Mouse (Mus musculus) intestine, embryonic 14.5 days (tissue): ENCODE data around the gene Fam173b. TPM values are rescaled to one million over a fixed set of nuclear protein-coding genes. Genes with fewer than 3 reads are reported as not detected.

Source experiments
- ATAC-seq: fragments of 200-750 bp; cut with Nextera tagmentation; replicated peaks from 2 replicates; pipeline ENCODE4 v1.8.0; 2017; ENCODE audit warnings: low read depth, moderate number of reproducible peaks, moderate TSS enrichment, moderate library complexity; ENCODE audit not compliant: low FRiP score, low TSS enrichment
- DNase-seq: peaks from one replicate; pipeline ENCODE4 v3.0.0-alpha.2; 2018; ENCODE audit warnings: low spot score
- H3K27ac ChIP-seq: fragments of 300-500 bp; sonication (generic); 2 replicates; pipeline ENCODE4 v1.5.1; 2014; ENCODE audit warnings: low read depth, mild to moderate bottlenecking, control low read depth
- H3K27me3 ChIP-seq: fragments of 300-500 bp; sonication (generic); replicated peaks from 2 replicates; pipeline ENCODE4 v1.6.1; 2014; ENCODE audit warnings: low read length, control low read depth; ENCODE audit not compliant: control insufficient read depth, insufficient read depth
- H3K36me3 ChIP-seq: fragments of 300-500 bp; sonication (generic); 2 replicates; pipeline ENCODE4 v1.6.1; 2014; ENCODE audit warnings: low read length, control low read depth; ENCODE audit not compliant: control insufficient read depth, insufficient read depth
- H3K4me1 ChIP-seq: fragments of 300-500 bp; sonication (generic); replicated peaks from 2 replicates; pipeline ENCODE4 v1.6.1; 2014; ENCODE audit warnings: low read length, control low read depth, mixed read lengths; ENCODE audit not compliant: control insufficient read depth, insufficient read depth
- H3K4me2 ChIP-seq: fragments of 300-500 bp; sonication (generic); 2 replicates; pipeline ENCODE4 v1.6.1; 2014; ENCODE audit warnings: low read length
- H3K4me3 ChIP-seq: fragments of 300-500 bp; sonication (generic); 2 replicates; pipeline ENCODE4 v1.5.1; 2014; ENCODE audit warnings: low read depth, low read length, control low read depth, mixed read lengths
- H3K9ac ChIP-seq: fragments of 300-500 bp; sonication (generic); 2 replicates; pipeline ENCODE4 v1.6.1; 2014; ENCODE audit warnings: mild to moderate bottlenecking, low read length
- H3K9me3 ChIP-seq: fragments of 300-500 bp; sonication (generic); 2 replicates; pipeline ENCODE4 v1.6.1; 2016; ENCODE audit warnings: low read length, control low read depth; ENCODE audit not compliant: control insufficient read depth
- WGBS: fragments of 180-500 bp; shearing (Covaris S2); extraction: QIAGEN DNeasy Blood & Tissue Kit; methylation state at CpG from one replicate; pipeline ENCODE4 v1.1.7; 2014; 5-methylcytosine and 5-hydroxymethylcytosine counted together
- polyA plus RNA-seq: library from polyadenylated mRNA; unstranded; fragments of >200 nt; fragmentation: Nextera tagmentation; extraction: Ambion mirVana; gene quantifications from 2 replicates; pipeline ENCODE4 v1.2.1, GENCODE M21; 2014

The Fam173b gene
- polyA plus RNA-seq, 1 experiment from 2014 or later, result 16.5 TPM

GRCm38 (mm10) chr15:31594260-31594659, 7.4 kb upstream of the Fam173b start:
- Histone ChIP-seq H3K27ac (no peak overlapping the region), H3K9me3 (no peaks in the 10 kb centered on the region), H3K4me3 (no peak overlapping the region), H3K9ac (no peak overlapping the region), H3K27me3 (no peaks in the 10 kb centered on the region), H3K4me2 (no peak overlapping the region), H3K4me1 (peaks cover 4% of the 10 kb centered on the region), H3K36me3 (peaks cover 90% of the 10 kb centered on the region)
- 88% methylated on average over 14 of the region's 14 CpGs for WGBS
- ATAC-seq, result no peak
- DNase-seq, result no peak

GRCm38 (mm10) chr15:31595651-31596050, 6.0 kb upstream of the Fam173b start:
- DNase-seq (no peak), ATAC-seq (no peak)
- no peak overlapping the region for H3K4me2 ChIP-seq
- 49% methylated on average over 7 of the region's 7 CpGs for WGBS
- H3K27me3 ChIP-seq, result no peaks in the 10 kb centered on the region
- H3K9ac ChIP-seq, result no peak overlapping the region
- no peak overlapping the region for H3K27ac ChIP-seq
- peaks cover 77% of the 10 kb centered on the region for H3K36me3 ChIP-seq
- no peak overlapping the region for H3K4me3 ChIP-seq
- no peaks in the 10 kb centered on the region for H3K9me3 ChIP-seq
- H3K4me1 ChIP-seq, result peaks cover 14% of the 10 kb centered on the region

- H3K27me3 ChIP-seq, result no peaks in the 10 kb centered on the region
- ATAC-seq, result no peak
- H3K9ac ChIP-seq, result no peak overlapping the region
- WGBS, result 73% methylated on average over 4 of the region's 4 CpGs
- no peak overlapping the region for H3K27ac ChIP-seq
- H3K9me3 ChIP-seq, result no peaks in the 10 kb centered on the region
- DNase-seq, result no peak
- peaks cover 35% of the 10 kb centered on the region for H3K36me3 ChIP-seq
- H3K4me1 ChIP-seq, result peaks cover 17% of the 10 kb centered on the region
- no peak overlapping the region for H3K4me3 ChIP-seq
- H3K4me2 ChIP-seq, result peak overlapping the region; percentile 100
These were observed 1.8 kb upstream of the Fam173b start for GRCm38 (mm10) chr15:31599834-31600233.

- Histone ChIP-seq H3K4me3 (peak overlapping the region; percentile 99), H3K27ac (peak overlapping the region; percentile 78), H3K4me1 (peaks cover 20% of the 10 kb centered on the region), H3K27me3 (no peaks in the 10 kb centered on the region), H3K9me3 (no peaks in the 10 kb centered on the region), H3K36me3 (peaks cover 21% of the 10 kb centered on the region), H3K4me2 (peak overlapping the region; percentile 100), H3K9ac (peak overlapping the region; percentile 96)
- under 1% methylated on average over 33 of the region's 33 CpGs for whole genome bisulfite sequencing
- ATAC-seq (peak; percentile 76), DNase-seq (no peak)
These were observed 390 bp upstream of the Fam173b start for GRCm38 (mm10) chr15:31601279-31601645.

GRCm38 (mm10) chr15:31602426-31602825, 774 bp downstream of the Fam173b start:
- DNase-seq (peak; percentile 74), ATAC-seq (peak; percentile 57)
- Histone ChIP-seq H3K27ac (peak overlapping the region; percentile 78), H3K4me3 (peak overlapping the region; percentile 99), H3K9me3 (no peaks in the 10 kb centered on the region), H3K4me1 (peaks cover 20% of the 10 kb centered on the region), H3K4me2 (peak overlapping the region; percentile 60), H3K9ac (peak overlapping the region; percentile 96), H3K27me3 (no peaks in the 10 kb centered on the region), H3K36me3 (peaks cover 10% of the 10 kb centered on the region)
- 3% methylated on average over 15 of the region's 15 CpGs for WGBS

- Histone ChIP-seq H3K4me2 (peak overlapping the region; percentile 60), H3K9me3 (no peaks in the 10 kb centered on the region), H3K9ac (no peak overlapping the region), H3K27me3 (no peaks in the 10 kb centered on the region), H3K4me3 (0 out of 2 replicates have a peak overlapping the region, but pooled peaks have one; percentile 99), H3K27ac (no peak overlapping the region), H3K36me3 (peaks cover 4% of the 10 kb centered on the region; the same call in 1 of the 2 replicates), H3K4me1 (peaks cover 20% of the 10 kb centered on the region)
- no peak for DNase-seq
- WGBS, result 88% methylated on average over 13 of the region's 13 CpGs
- no peak for ATAC-seq
These were observed 1.5 kb downstream of the Fam173b start for GRCm38 (mm10) chr15:31603113-31603512.

GRCm38 (mm10) chr15:31606821-31607220, 5.2 kb downstream of the Fam173b start:
- Histone ChIP-seq H3K4me2 (no peak overlapping the region), H3K4me1 (peaks cover 6% of the 10 kb centered on the region; the same call in 1 of the 2 replicates), H3K36me3 (no peaks in the 10 kb centered on the region), H3K27ac (no peak overlapping the region), H3K9me3 (no peaks in the 10 kb centered on the region), H3K27me3 (no peaks in the 10 kb centered on the region), H3K4me3 (no peak overlapping the region), H3K9ac (no peak overlapping the region)
- 61% methylated on average over 6 of the region's 6 CpGs for WGBS
- DNase-seq, result no peak
- no peak for ATAC-seq

- ATAC-seq (no peak), DNase-seq (no peak)
- no peaks in the 10 kb centered on the region; the same call in 1 of the 2 replicates for H3K36me3 ChIP-seq
- H3K9ac ChIP-seq, result no peak overlapping the region
- no peaks in the 10 kb centered on the region for H3K27me3 ChIP-seq
- no peaks in the 10 kb centered on the region for H3K4me1 ChIP-seq
- H3K4me3 ChIP-seq, result no peak overlapping the region
- 60% methylated on average over 3 of the region's 3 CpGs for WGBS
- no peaks in the 10 kb centered on the region for H3K9me3 ChIP-seq
- H3K27ac ChIP-seq, result no peak overlapping the region
- no peak overlapping the region for H3K4me2 ChIP-seq
These were observed 9.4 kb downstream of the Fam173b start for GRCm38 (mm10) chr15:31611027-31611426.

GRCm38 (mm10) chr15:31611976-31612375, 10.3 kb downstream of the Fam173b start:
- Histone ChIP-seq H3K9me3 (no peaks in the 10 kb centered on the region), H3K4me1 (no peaks in the 10 kb centered on the region), H3K27me3 (no peaks in the 10 kb centered on the region), H3K9ac (no peak overlapping the region), H3K4me2 (no peak overlapping the region), H3K27ac (no peak overlapping the region), H3K36me3 (peaks cover 2% of the 10 kb centered on the region), H3K4me3 (no peak overlapping the region)
- no peak for DNase-seq
- WGBS, result 91% methylated on average over 4 of the region's 4 CpGs
- ATAC-seq, result no peak
